Comparison of ENCODE assay signal across 8 mouse cellular contexts in the genomic region with DNA sequence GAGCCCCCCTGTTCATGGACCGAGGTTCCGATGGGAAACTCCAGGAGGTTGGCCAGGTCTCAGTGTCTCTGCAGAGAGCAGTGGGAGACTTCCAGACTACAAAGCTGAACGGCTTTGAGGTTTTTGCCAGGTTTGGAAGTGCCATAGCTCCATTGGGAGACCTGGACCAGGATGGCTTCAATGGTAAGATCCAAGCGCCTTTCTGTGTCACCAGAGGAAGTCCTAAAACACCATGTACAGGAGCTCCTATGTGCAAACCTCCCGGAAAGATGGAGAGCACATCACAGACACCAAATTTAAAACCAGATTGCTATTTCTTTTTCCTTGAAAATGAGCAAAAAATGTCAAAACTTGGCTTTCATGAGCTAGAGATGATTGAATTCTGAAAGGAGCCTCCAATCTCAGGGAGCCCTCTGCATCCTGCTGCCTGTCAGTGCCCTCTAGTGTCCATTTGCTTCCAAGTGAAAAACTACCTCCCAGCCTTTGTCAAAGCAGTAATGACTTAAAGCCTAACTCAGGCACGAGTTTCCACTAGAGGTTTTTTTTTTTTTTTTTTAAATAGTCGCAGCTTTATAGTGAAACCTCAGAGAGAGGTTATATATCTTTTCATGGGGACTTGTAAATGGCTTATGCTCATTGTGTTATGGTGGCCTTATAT. TPM values are rescaled to one million over a fixed set of nuclear protein-coding genes. Genes with fewer than 3 reads are reported as not detected.
DNase-seq lines count a peak whose midpoint lies in the region; ATAC-seq lines count a peak whose summit lies in the region.

No protein-coding gene starts in this region.

- ATAC-seq in CD4-positive, CD25-positive, alpha-beta regulatory T cell, adult 4 months: peak; percentile 98
- ATAC-seq in forebrain, embryonic 12.5 days (ENCODE audit: low FRiP score): peak; percentile 65; the same call in 1 of the 2 replicates
- peak; percentile 57; the same call in 1 of the 2 replicates for ATAC-seq in hindbrain, embryonic 13.5 days (ENCODE audit: low FRiP score)
- no peak for ATAC-seq in erythroblast, adult 5-6 weeks (replicated peaks; ENCODE audit: low FRiP score, poor library complexity, severe bottlenecking)

- H3K9me3 ChIP-seq in forebrain, embryonic 12.5 days: no peaks in the 10 kb centered on the region
- no peaks in the 10 kb centered on the region for H3K9me3 ChIP-seq in hindbrain, embryonic 13.5 days

- peaks cover 11% of the 10 kb centered on the region; the same call in 1 of the 2 replicates for H3K36me3 ChIP-seq in forebrain, embryonic 12.5 days (replicated peaks)
- peaks cover 5% of the 10 kb centered on the region; the same call in 1 of the 2 replicates for H3K36me3 ChIP-seq in hindbrain, embryonic 13.5 days

- H3K4me2 ChIP-seq in forebrain, embryonic 12.5 days: no peak overlapping the region
- H3K4me2 ChIP-seq in hindbrain, embryonic 13.5 days: no peak overlapping the region

- WGBS in forebrain, embryonic 12.5 days: 64% methylated on average over 7 of the region's 7 CpGs
- 63% methylated on average over 7 of the region's 7 CpGs for WGBS in hindbrain, embryonic 13.5 days

- no peak overlapping the region for H3K9ac ChIP-seq in forebrain, embryonic 12.5 days
- no peak overlapping the region for H3K9ac ChIP-seq in hindbrain, embryonic 13.5 days

- no peak overlapping the region for H3K4me3 ChIP-seq in forebrain, embryonic 12.5 days (replicated peaks)
- H3K4me3 ChIP-seq in hindbrain, embryonic 13.5 days: no peak overlapping the region

- H3K27me3 ChIP-seq in forebrain, embryonic 12.5 days: no peaks in the 10 kb centered on the region
- H3K27me3 ChIP-seq in hindbrain, embryonic 13.5 days: no peaks in the 10 kb centered on the region

- peak; percentile 91 for DNase-seq in 3T3-L1 (ENCODE audit: low read depth, low spot score)
- DNase-seq in brain, adult 2 months (ENCODE audit: low read depth, low spot score): peak; percentile 90
- DNase-seq in layer of hippocampus, postnatal 14 days (ENCODE audit: low spot score in 2 of 2): peak; percentile 28 to 82
- peak; percentile 28 to 53 for DNase-seq in natural killer cell, adult 2 months (ENCODE audit: low spot score in 2 of 2)

- no peak overlapping the region for H3K27ac ChIP-seq in forebrain, embryonic 12.5 days
- no peak overlapping the region for H3K27ac ChIP-seq in hindbrain, embryonic 13.5 days

- no peaks in the 10 kb centered on the region for H3K4me1 ChIP-seq in forebrain, embryonic 12.5 days
- H3K4me1 ChIP-seq in hindbrain, embryonic 13.5 days (replicated peaks): no peaks in the 10 kb centered on the region

RNA-seq across cellular contexts. Expression of a gene that starts 41.2 kb away (rescaled TPM):
- polyA plus RNA-seq in CD4-positive, CD25-positive, alpha-beta regulatory T cell, adult 4 months (2017; shearing (Covaris generic)): under 1 TPM; 0.34 to 0.50 TPM
- 57.9 and 68.7 TPM in 2 replicates for polyA plus RNA-seq in forebrain, embryonic 12.5 days (2016; fragmentation: Nextera tagmentation; extraction: Ambion mirVana)
- polyA plus RNA-seq in hindbrain, embryonic 13.5 days (2015; fragmentation: Nextera tagmentation; extraction: Ambion mirVana): 64.6 and 66.3 TPM in 2 replicates
- total RNA-seq in layer of hippocampus, postnatal 14 days (2021): 100 to 1,000 TPM; 189 to 197 TPM
- total RNA-seq in erythroblast, adult 5-6 weeks (2015; ENCODE audit: low replicate concordance): not detected in 2 replicates
- total RNA-seq in erythroblast, adult 5-6 weeks (2017; ENCODE audit: low replicate concordance): not detected in 2 replicates

RNA-seq across cellular contexts. Expression of a gene that starts 47.1 kb away (rescaled TPM):
- polyA plus RNA-seq in CD4-positive, CD25-positive, alpha-beta regulatory T cell, adult 4 months (2017; shearing (Covaris generic)): 10 to 100 TPM; 46.8 to 71.6 TPM
- 44.4 and 46.5 TPM in 2 replicates for polyA plus RNA-seq in forebrain, embryonic 12.5 days (2016; fragmentation: Nextera tagmentation; extraction: Ambion mirVana)
- 20.1 and 27.2 TPM in 2 replicates for polyA plus RNA-seq in hindbrain, embryonic 13.5 days (2015; fragmentation: Nextera tagmentation; extraction: Ambion mirVana)
- total RNA-seq in layer of hippocampus, postnatal 14 days (2021): 10 to 100 TPM; 48.5 to 69.0 TPM
- total RNA-seq in erythroblast, adult 5-6 weeks (2015; ENCODE audit: low replicate concordance): 5.6 and 14.0 TPM in 2 replicates
- 3.5 and 5.3 TPM in 2 replicates for total RNA-seq in erythroblast, adult 5-6 weeks (2017; ENCODE audit: low replicate concordance)

Comparison
In these comparisons a context has a peak if more than half of its experiments do, and no peak if none do; other contexts are left out.
1. DNase-seq: peak in every context shown above with its lines; median percentile 91 in 3T3-L1; 90 in brain, adult 2 months; 55 in layer of hippocampus, postnatal 14 days; 40 in natural killer cell, adult 2 months.
2. RNA of a gene that starts 41.2 kb away (polyA plus RNA-seq): 64.6 to 66.3 TPM in hindbrain, embryonic 13.5 days and 57.9 to 68.7 TPM in forebrain, embryonic 12.5 days; 0.34 to 0.50 TPM in CD4-positive, CD25-positive, alpha-beta regulatory T cell, adult 4 months; every median in the first group is over 10 times any median in the second.